In the genomic region with DNA sequence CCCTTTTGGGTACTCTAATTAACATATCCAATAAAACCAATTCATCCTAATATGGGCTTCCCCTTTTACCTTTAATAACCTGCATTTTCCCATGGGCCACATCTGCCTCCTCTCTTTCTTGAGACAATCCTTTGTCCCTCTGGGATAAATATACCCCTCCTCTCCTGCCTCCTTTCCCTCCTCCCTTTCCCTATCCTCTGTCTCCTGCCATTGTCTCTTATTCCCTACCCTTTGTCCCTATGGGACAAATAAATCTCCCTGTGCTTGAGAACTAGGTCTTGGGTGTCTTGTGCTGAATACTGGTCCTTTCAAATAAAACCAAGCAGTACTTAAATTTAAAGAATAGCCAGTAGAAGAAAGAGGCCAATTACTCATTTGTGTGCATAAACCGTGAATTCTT, we compare ENCODE assay signal across 24 mouse cellular contexts. TPM values are rescaled to one million over a fixed set of nuclear protein-coding genes. Genes with fewer than 3 reads are reported as not detected.
"Had no signal": no experiment of that assay in that cellular context is flagged by ENCODE, and none has a peak within 500 bp of the region (broad histone marks: within the 10 kb centered on the region; RNA-seq: fewer than 3 reads in every experiment).

No protein-coding gene starts in this region.

- H3K9me3 ChIP-seq: kidney, embryonic 15.5 days; limb, embryonic 13.5 days; midbrain, embryonic 15.5 days had no signal

- H3K4me2 ChIP-seq: kidney, embryonic 15.5 days; limb, embryonic 13.5 days; midbrain, embryonic 15.5 days had no signal

- H3K4me3 ChIP-seq: kidney, embryonic 15.5 days; limb, embryonic 13.5 days; midbrain, embryonic 15.5 days had no signal

- H3K4me1 ChIP-seq: kidney, embryonic 15.5 days; limb, embryonic 13.5 days; midbrain, embryonic 15.5 days had no signal

- H3K27ac ChIP-seq: kidney, embryonic 15.5 days; limb, embryonic 13.5 days; liver, embryonic 14.5 days; midbrain, embryonic 15.5 days had no signal

- H3K9ac ChIP-seq: kidney, embryonic 15.5 days; limb, embryonic 13.5 days; liver, embryonic 14.5 days; midbrain, embryonic 15.5 days had no signal

- ATAC-seq: midbrain, embryonic 15.5 days had no signal

- DNase-seq: kidney, adult 2 months; kidney, postnatal 14 days; left cerebral cortex, postnatal 4 days; lung, adult 18-20 months; retina, postnatal 1 day; right cerebral cortex, postnatal 4 days; spleen, adult 18-20 months; thymus, adult 18-20 months; thymus, postnatal 25 days had no signal

- H3K36me3 ChIP-seq: kidney, embryonic 15.5 days; limb, embryonic 13.5 days; midbrain, embryonic 15.5 days had no signal

- H3K27me3 ChIP-seq: kidney, embryonic 15.5 days; limb, embryonic 13.5 days; midbrain, embryonic 15.5 days had no signal

RNA-seq across cellular contexts. Expression of a gene that starts 13.4 kb away (rescaled TPM):
- total RNA-seq: layer of hippocampus, adult 8-10 months; layer of hippocampus, postnatal 14 days; left cerebral cortex, adult 18-20 months; left cerebral cortex, postnatal 10 days; left cerebral cortex, postnatal 4 days; liver, adult 2 months; megakaryocyte-erythroid progenitor cell, adult 5-6 weeks; monocyte, adult 5-6 weeks had no signal
- polyA plus RNA-seq: kidney, adult 2 months; kidney, embryonic 15.5 days; large intestine, adult 2 months; limb, embryonic 13.5 days; liver, adult 2 months; liver, embryonic 14.5 days; lung, embryonic 16.5 days; midbrain, embryonic 15.5 days; stomach, embryonic 14.5 days; urinary bladder, adult 2 months had no signal
